Mouse (Mus musculus): ENCODE measurements around the gene Mitf. TPM values are rescaled to one million over a fixed set of nuclear protein-coding genes. Genes with fewer than 3 reads are reported as not detected.

The Mitf gene
- polyA plus RNA-seq, 1 experiment = 52.1 TPM

GRCm38 (mm10) chr6:97839568-97839967, 32.7 kb downstream of the Mitf start:
- Histone ChIP-seq H3K27ac (ENCODE audit: insufficient read depth, low read depth, low read length) (no peak overlapping the region), H3K4me1 (ENCODE audit: control insufficient read depth, insufficient read depth, low read length) (peaks cover 39% of the 10 kb centered on the region), H3K4me3 (ENCODE audit: insufficient read depth, low read length) (no peak overlapping the region)
- no peak for TF ChIP-seq POLR2A (IDR thresholded peaks at IDR 0.05; ENCODE audit: borderline replicate concordance, low read depth, low read length)
- no peak for TF ChIP-seq CTCF (IDR thresholded peaks at IDR 0.05; ENCODE audit: low read depth, low read length)

GRCm38 (mm10) chr6:97844112-97844511, 37.3 kb downstream of the Mitf start:
- H3K4me3 ChIP-seq (ENCODE audit: insufficient read depth, low read length) = no peak overlapping the region
- no peak overlapping the region for H3K27ac ChIP-seq (ENCODE audit: insufficient read depth, low read depth, low read length)
- peaks cover 42% of the 10 kb centered on the region for H3K4me1 ChIP-seq (ENCODE audit: control insufficient read depth, insufficient read depth, low read length)
- TF ChIP-seq POLR2A (IDR thresholded peaks at IDR 0.05; ENCODE audit: borderline replicate concordance, low read depth, low read length) (no peak), CTCF (IDR thresholded peaks at IDR 0.05; ENCODE audit: low read depth, low read length) (no peak; the same call in 1 of the 2 replicates)

- Histone ChIP-seq H3K27ac (ENCODE audit: insufficient read depth, low read depth, low read length) (peak overlapping the region; percentile 17; the same call in 1 of the 2 replicates), H3K4me3 (ENCODE audit: insufficient read depth, low read length) (no peak overlapping the region), H3K4me1 (ENCODE audit: control insufficient read depth, insufficient read depth, low read length) (peaks cover 41% of the 10 kb centered on the region)
- no peak for TF ChIP-seq POLR2A (IDR thresholded peaks at IDR 0.05; ENCODE audit: borderline replicate concordance, low read depth, low read length)
- no peak for TF ChIP-seq CTCF (IDR thresholded peaks at IDR 0.05; ENCODE audit: low read depth, low read length)
Measured at GRCm38 (mm10) chr6:97848191-97848857, 41.5 kb downstream of the Mitf start.

GRCm38 (mm10) chr6:97854236-97854635, 47.4 kb downstream of the Mitf start:
- H3K27ac ChIP-seq (ENCODE audit: insufficient read depth, low read depth, low read length) = peak overlapping the region; percentile 99
- peaks cover 49% of the 10 kb centered on the region for H3K4me1 ChIP-seq (ENCODE audit: control insufficient read depth, insufficient read depth, low read length)
- H3K4me3 ChIP-seq (ENCODE audit: insufficient read depth, low read length) = no peak overlapping the region
- TF ChIP-seq POLR2A (IDR thresholded peaks at IDR 0.05; ENCODE audit: borderline replicate concordance, low read depth, low read length) (no peak), CTCF (IDR thresholded peaks at IDR 0.05; ENCODE audit: low read depth, low read length) (no peak)

- H3K4me3 ChIP-seq (ENCODE audit: insufficient read depth, low read length) = peak overlapping the region; percentile 41; the same call in 1 of the 2 replicates
- peaks cover 47% of the 10 kb centered on the region for H3K4me1 ChIP-seq (ENCODE audit: control insufficient read depth, insufficient read depth, low read length)
- TF ChIP-seq POLR2A (IDR thresholded peaks at IDR 0.05; ENCODE audit: borderline replicate concordance, low read depth, low read length) (no peak), CTCF (IDR thresholded peaks at IDR 0.05; ENCODE audit: low read depth, low read length) (no peak)
- H3K27ac ChIP-seq (ENCODE audit: insufficient read depth, low read depth, low read length) = peak overlapping the region; percentile 99
Measured at GRCm38 (mm10) chr6:97855420-97856170, 48.7 kb downstream of the Mitf start.

- peak overlapping the region; percentile 99 for H3K27ac ChIP-seq (ENCODE audit: insufficient read depth, low read depth, low read length)
- H3K4me3 ChIP-seq (ENCODE audit: insufficient read depth, low read length) = no peak overlapping the region
- TF ChIP-seq POLR2A (IDR thresholded peaks at IDR 0.05; ENCODE audit: borderline replicate concordance, low read depth, low read length) = no peak
- peak; percentile 22; the same call in 1 of the 2 replicates for TF ChIP-seq CTCF (IDR thresholded peaks at IDR 0.05; ENCODE audit: low read depth, low read length)
- H3K4me1 ChIP-seq (ENCODE audit: control insufficient read depth, insufficient read depth, low read length) = peaks cover 47% of the 10 kb centered on the region
Measured at GRCm38 (mm10) chr6:97856502-97856901, 49.6 kb downstream of the Mitf start.

- TF ChIP-seq CTCF (IDR thresholded peaks at IDR 0.05; ENCODE audit: low read depth, low read length) (no peak), POLR2A (IDR thresholded peaks at IDR 0.05; ENCODE audit: borderline replicate concordance, low read depth, low read length) (no peak)
- Histone ChIP-seq H3K27ac (ENCODE audit: insufficient read depth, low read depth, low read length) (peak overlapping the region; percentile 99), H3K4me1 (ENCODE audit: control insufficient read depth, insufficient read depth, low read length) (peaks cover 53% of the 10 kb centered on the region), H3K4me3 (ENCODE audit: insufficient read depth, low read length) (no peak overlapping the region)
Measured at GRCm38 (mm10) chr6:97857690-97858089, 50.8 kb downstream of the Mitf start.

- H3K27ac ChIP-seq (ENCODE audit: insufficient read depth, low read depth, low read length) = peak overlapping the region; percentile 78
- TF ChIP-seq POLR2A (IDR thresholded peaks at IDR 0.05; ENCODE audit: borderline replicate concordance, low read depth, low read length) = no peak
- TF ChIP-seq CTCF (IDR thresholded peaks at IDR 0.05; ENCODE audit: low read depth, low read length) = no peak
- peaks cover 58% of the 10 kb centered on the region for H3K4me1 ChIP-seq (ENCODE audit: control insufficient read depth, insufficient read depth, low read length)
- no peak overlapping the region for H3K4me3 ChIP-seq (ENCODE audit: insufficient read depth, low read length)
Measured at GRCm38 (mm10) chr6:97866575-97866974, 59.7 kb downstream of the Mitf start.

- Histone ChIP-seq H3K4me3 (ENCODE audit: insufficient read depth, low read length) (no peak overlapping the region), H3K27ac (ENCODE audit: insufficient read depth, low read depth, low read length) (peak overlapping the region; percentile 36; the same call in 1 of the 2 replicates), H3K4me1 (ENCODE audit: control insufficient read depth, insufficient read depth, low read length) (peaks cover 49% of the 10 kb centered on the region)
- TF ChIP-seq CTCF (IDR thresholded peaks at IDR 0.05; ENCODE audit: low read depth, low read length) (no peak), POLR2A (IDR thresholded peaks at IDR 0.05; ENCODE audit: borderline replicate concordance, low read depth, low read length) (no peak)
Measured at GRCm38 (mm10) chr6:97868005-97868404, 61.2 kb downstream of the Mitf start.

- no peak for TF ChIP-seq POLR2A (IDR thresholded peaks at IDR 0.05; ENCODE audit: borderline replicate concordance, low read depth, low read length)
- H3K4me1 ChIP-seq (ENCODE audit: control insufficient read depth, insufficient read depth, low read length) = peaks cover 43% of the 10 kb centered on the region
- no peak overlapping the region for H3K4me3 ChIP-seq (ENCODE audit: insufficient read depth, low read length)
- no peak overlapping the region for H3K27ac ChIP-seq (ENCODE audit: insufficient read depth, low read depth, low read length)
Measured at GRCm38 (mm10) chr6:97869953-97870352, 63.1 kb downstream of the Mitf start.

All from bone marrow macrophage, adult 2 months (primary cell).